Mouse (Mus musculus): ENCODE measurements at regions not wholly inside any gene's neighbourhood (a gene's known extent, or its start where the extent isn't known, plus 50 kb on each side); places are given as distances from the start of the nearest gene placed in this dataset.

GRCm38 (mm10) chr12:118415956-118416355 is 114.7 kb upstream of the Sp4 start:
- DNase-seq (ENCODE audit: low read depth, low spot score): no peak

- peak; percentile 8 for DNase-seq (ENCODE audit: low read depth, low spot score)
Measured at GRCm38 (mm10) chr12:118411767-118412430, 110.7 kb upstream of the Sp4 start.

- DNase-seq (ENCODE audit: low read depth, low spot score): no peak
Measured at GRCm38 (mm10) chr12:118410917-118411316, 109.7 kb upstream of the Sp4 start.

DNA sequence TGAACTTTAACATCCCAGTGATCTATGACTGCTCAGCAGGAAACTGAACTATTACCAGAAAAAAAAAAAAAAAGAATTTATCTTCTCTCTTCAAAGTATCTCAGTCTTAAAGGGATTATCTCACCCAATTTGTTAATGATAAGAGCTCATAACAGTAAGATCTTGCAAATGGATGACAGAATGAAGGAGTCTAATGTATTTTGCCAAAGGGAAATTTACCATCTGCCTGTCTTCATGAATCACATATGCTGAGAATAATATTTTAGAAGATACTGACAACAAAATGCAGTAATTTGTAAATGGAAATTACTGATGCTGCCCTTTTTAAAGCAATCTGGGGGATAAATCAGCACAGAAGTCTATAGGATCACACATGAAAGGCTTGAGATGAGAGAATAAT is 103.9 kb upstream of the Sp4 start:
- no peak for DNase-seq (ENCODE audit: low read depth, low spot score)

GRCm38 (mm10) chr12:118404171-118404570 is 102.9 kb upstream of the Sp4 start:
- DNase-seq (ENCODE audit: low read depth, low spot score): no peak

- no peak for DNase-seq (ENCODE audit: low read depth, low spot score)
Measured at GRCm38 (mm10) chr12:118403519-118404087, 102.4 kb upstream of the Sp4 start.

GRCm38 (mm10) chr12:118401377-118401776 is 100.1 kb upstream of the Sp4 start:
- DNase-seq (ENCODE audit: low read depth, low spot score): no peak

DNA sequence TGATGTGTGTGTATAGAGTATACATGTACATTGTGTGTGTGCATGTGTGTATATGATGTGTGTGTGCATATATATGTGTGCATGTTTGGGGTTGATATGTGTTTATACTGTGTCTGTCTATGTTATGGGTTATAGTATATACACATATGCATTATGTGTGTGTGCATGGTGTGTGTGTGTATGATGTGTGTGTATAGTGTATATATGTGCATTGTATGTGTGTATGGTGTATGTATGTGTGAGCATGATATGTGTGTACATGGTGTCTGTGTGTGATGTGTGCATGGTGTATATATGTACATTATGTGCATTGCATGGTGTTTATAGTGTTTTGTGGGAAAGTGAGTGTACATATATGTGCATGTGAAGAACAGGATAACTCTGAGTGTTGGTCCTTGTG is 90.4 kb upstream of the Sp4 start:
- no peak for DNase-seq (ENCODE audit: low read depth, low spot score)

- DNase-seq (ENCODE audit: low read depth, low spot score): no peak
Measured at GRCm38 (mm10) chr12:118381013-118381412, 79.8 kb upstream of the Sp4 start.

GRCm38 (mm10) chr12:118377898-118378297 is 76.7 kb upstream of the Sp4 start:
- DNase-seq (ENCODE audit: low read depth, low spot score): no peak

- peak; percentile 4 for DNase-seq (ENCODE audit: low read depth, low spot score)
Measured at GRCm38 (mm10) chr12:118376521-118377493, 75.6 kb upstream of the Sp4 start.

DNA sequence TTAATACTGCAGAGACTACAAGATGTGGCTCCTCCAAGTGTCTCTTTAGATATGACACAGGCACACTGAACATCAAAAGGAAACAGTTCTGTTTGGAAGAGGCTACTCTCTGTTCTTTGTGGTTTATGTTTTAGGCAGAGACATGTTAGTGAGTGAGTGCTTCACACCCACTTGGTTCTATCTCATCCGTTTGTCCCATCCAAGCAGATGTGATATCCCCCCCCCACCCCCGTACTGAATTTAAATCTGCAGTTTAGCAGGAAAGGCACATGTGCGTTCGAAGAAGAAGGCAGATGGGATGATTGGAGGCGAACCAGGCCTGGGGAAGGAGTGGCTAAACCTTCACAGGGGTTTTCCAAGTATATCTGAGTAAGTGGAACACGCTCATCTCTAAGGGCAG is 72.0 kb upstream of the Sp4 start:
- DNase-seq (ENCODE audit: low read depth, low spot score): no peak

GRCm38 (mm10) chr12:118371905-118372304 is 70.7 kb upstream of the Sp4 start:
- DNase-seq (ENCODE audit: low read depth, low spot score): no peak

DNA sequence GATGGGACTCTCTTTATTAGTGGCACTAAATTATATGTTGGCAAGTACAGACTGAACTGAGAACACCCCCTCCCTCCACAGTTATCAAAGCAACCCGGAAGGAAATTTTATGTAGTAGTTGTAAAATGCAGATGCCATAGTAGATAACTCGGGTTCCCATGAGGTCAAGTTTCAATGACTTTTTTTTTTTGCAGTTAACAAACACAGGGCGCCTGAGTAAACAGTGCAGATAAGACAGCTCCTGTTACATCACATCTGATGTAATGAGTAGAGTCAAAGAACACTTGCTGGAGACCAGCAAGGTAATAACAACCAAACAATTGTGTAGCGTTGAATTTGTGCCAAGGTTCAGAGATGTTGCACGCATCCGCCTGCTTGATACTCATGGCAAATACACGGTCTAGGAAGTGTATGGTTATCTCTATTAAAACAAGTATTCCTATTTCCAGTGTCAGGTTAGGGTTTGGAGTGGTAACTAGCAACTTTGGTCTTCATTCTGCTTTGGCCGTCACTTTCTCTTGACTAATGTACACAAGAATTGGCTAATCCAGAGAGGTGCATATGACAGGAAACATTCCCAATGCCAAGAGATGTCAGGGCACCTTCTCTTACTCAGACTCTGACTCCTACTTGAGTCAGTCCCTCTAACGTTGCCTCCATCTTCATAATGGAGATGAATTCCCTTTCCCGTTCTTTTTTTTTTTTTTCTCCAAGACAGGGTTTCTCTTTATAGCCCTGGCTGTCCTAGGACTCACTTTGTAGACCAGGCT is 66.3 kb upstream of the Sp4 start:
- no peak for DNase-seq (ENCODE audit: low read depth, low spot score)

- DNase-seq (ENCODE audit: low read depth, low spot score): no peak
Measured at GRCm38 (mm10) chr12:118352866-118353265, 51.6 kb upstream of the Sp4 start.

- no peak for DNase-seq (ENCODE audit: low read depth, low spot score)
Measured at GRCm38 (mm10) chr12:118351421-118351820, 50.2 kb upstream of the Sp4 start.
